Mouse (Mus musculus) thymus, postnatal 14 days (tissue): ENCODE data around the gene Zdhhc20.
"Not testable (repeated sequence)": the region's sequence is repeated elsewhere in the genome, so short reads cannot be mapped to it uniquely, and the experiment has no call there.

Source experiments
- DNase-seq: peaks from one replicate; pipeline ENCODE4 v3.0.0; 2021

Zdhhc20 gene

GRCm38 (mm10) chr14:57890011-57890842 lies at the start of gene Zdhhc20:
TSS of gene Zdhhc20 (minus strand) at chr14:57890276.
- DNase-seq: peak; percentile 98

- no peak for DNase-seq
Observed at GRCm38 (mm10) chr14:57937297-57937696, 47.2 kb upstream of the Zdhhc20 start.

- DNase-seq: no peak
Observed at GRCm38 (mm10) chr14:57934666-57935065, 44.6 kb upstream of the Zdhhc20 start.

- no peak for DNase-seq
Observed at GRCm38 (mm10) chr14:57933608-57934007, 43.5 kb upstream of the Zdhhc20 start.

- DNase-seq: no peak
Observed at GRCm38 (mm10) chr14:57932881-57933443, 42.9 kb upstream of the Zdhhc20 start.

- no peak for DNase-seq
Observed at GRCm38 (mm10) chr14:57921428-57922131, 31.5 kb upstream of the Zdhhc20 start.

GRCm38 (mm10) chr14:57920568-57921310 lies 30.7 kb upstream of the Zdhhc20 start:
- no peak for DNase-seq

- DNase-seq: no peak
Observed at GRCm38 (mm10) chr14:57919148-57919875, 29.2 kb upstream of the Zdhhc20 start.

- no peak for DNase-seq
Observed at GRCm38 (mm10) chr14:57915341-57915740, 25.3 kb upstream of the Zdhhc20 start.

- DNase-seq: not testable (repeated sequence)
Observed at GRCm38 (mm10) chr14:57912211-57913007, 22.3 kb upstream of the Zdhhc20 start.

- DNase-seq: not testable (repeated sequence)
Observed at GRCm38 (mm10) chr14:57911787-57912186, 21.7 kb upstream of the Zdhhc20 start.

- no peak for DNase-seq
Observed at GRCm38 (mm10) chr14:57911316-57911715, 21.2 kb upstream of the Zdhhc20 start.

GRCm38 (mm10) chr14:57910501-57911068 lies 20.5 kb upstream of the Zdhhc20 start:
- peak; percentile 88 for DNase-seq

- DNase-seq: peak; percentile 14
Observed at GRCm38 (mm10) chr14:57909297-57909696, 19.2 kb upstream of the Zdhhc20 start.

- DNase-seq: peak; percentile 60
Observed at GRCm38 (mm10) chr14:57908431-57908830, 18.4 kb upstream of the Zdhhc20 start.

- no peak for DNase-seq
Observed at GRCm38 (mm10) chr14:57901998-57902397, 11.9 kb upstream of the Zdhhc20 start.

- DNase-seq: no peak
Observed at GRCm38 (mm10) chr14:57896882-57897281, 6.8 kb upstream of the Zdhhc20 start.

GRCm38 (mm10) chr14:57896088-57896871 lies 6.2 kb upstream of the Zdhhc20 start:
- DNase-seq: not testable (repeated sequence)

- DNase-seq: no peak
Observed at GRCm38 (mm10) chr14:57894346-57894745, 4.3 kb upstream of the Zdhhc20 start.

GRCm38 (mm10) chr14:57892961-57893360 lies 2.9 kb upstream of the Zdhhc20 start:
- DNase-seq: no peak
